Mouse (Mus musculus) right cerebral cortex, adult 2 months (tissue): Measurements from ENCODE around the gene Bach2.

ENCODE experiments used
- DNase-seq, 2 experiments: peaks; one replicate each; pipeline ENCODE4 v3.0.0; 2021 to 2022; ENCODE audit warnings: low spot score in 2 of 2

The Bach2 gene

GRCm38 (mm10) chr4:32238366-32238854 is at the start of gene Bach2:
Gene Bach2, plus strand, starts transcription at chr4:32238804.
- peak; percentile 87 to 93 for DNase-seq

- DNase-seq: no peak
These were observed 49.1 kb upstream of the Bach2 start for GRCm38 (mm10) chr4:32189416-32190036.

- no peak for DNase-seq
These were observed 48.1 kb upstream of the Bach2 start for GRCm38 (mm10) chr4:32190506-32190905.

GRCm38 (mm10) chr4:32195945-32196921 is 42.4 kb upstream of the Bach2 start:
- no peak for DNase-seq

GRCm38 (mm10) chr4:32198031-32198430 is 40.6 kb upstream of the Bach2 start:
- no peak for DNase-seq

- no peak for DNase-seq
These were observed 40.0 kb upstream of the Bach2 start for GRCm38 (mm10) chr4:32198589-32198988.

GRCm38 (mm10) chr4:32199156-32199555 is 39.4 kb upstream of the Bach2 start:
- peak; percentile 64 to 68 for DNase-seq

GRCm38 (mm10) chr4:32201114-32201513 is 37.5 kb upstream of the Bach2 start:
- no peak for DNase-seq

- no peak for DNase-seq
These were observed 36.2 kb upstream of the Bach2 start for GRCm38 (mm10) chr4:32202362-32202761.

- DNase-seq: no peak
These were observed 33.8 kb upstream of the Bach2 start for GRCm38 (mm10) chr4:32204819-32205218.

- DNase-seq: no peak
These were observed 32.8 kb upstream of the Bach2 start for GRCm38 (mm10) chr4:32205825-32206224.

GRCm38 (mm10) chr4:32209995-32210394 is 28.6 kb upstream of the Bach2 start:
- no peak for DNase-seq

- no peak for DNase-seq
These were observed 28.0 kb upstream of the Bach2 start for GRCm38 (mm10) chr4:32210424-32211184.

- no peak for DNase-seq
These were observed 26.0 kb upstream of the Bach2 start for GRCm38 (mm10) chr4:32212593-32212992.

GRCm38 (mm10) chr4:32216466-32216865 is 22.1 kb upstream of the Bach2 start:
- DNase-seq: no peak

GRCm38 (mm10) chr4:32217016-32217415 is 21.6 kb upstream of the Bach2 start:
- DNase-seq: no peak

GRCm38 (mm10) chr4:32217593-32217992 is 21.0 kb upstream of the Bach2 start:
- peak; percentile 63 to 66 for DNase-seq

GRCm38 (mm10) chr4:32218371-32218770 is 20.2 kb upstream of the Bach2 start:
- DNase-seq: no peak

GRCm38 (mm10) chr4:32219428-32220128 is 19.0 kb upstream of the Bach2 start:
- no peak for DNase-seq

- no peak for DNase-seq
These were observed 18.5 kb upstream of the Bach2 start for GRCm38 (mm10) chr4:32220129-32220491.

- no peak for DNase-seq
These were observed 17.6 kb upstream of the Bach2 start for GRCm38 (mm10) chr4:32220961-32221360.
